Mouse (Mus musculus): ENCODE data around the gene Lca5l. TPM values are rescaled to one million over a fixed set of nuclear protein-coding genes. Genes with fewer than 3 reads are reported as not detected.

Lca5l gene
- polyA plus RNA-seq, 1 experiment from 2014 or later = 0.08 TPM

DNA sequence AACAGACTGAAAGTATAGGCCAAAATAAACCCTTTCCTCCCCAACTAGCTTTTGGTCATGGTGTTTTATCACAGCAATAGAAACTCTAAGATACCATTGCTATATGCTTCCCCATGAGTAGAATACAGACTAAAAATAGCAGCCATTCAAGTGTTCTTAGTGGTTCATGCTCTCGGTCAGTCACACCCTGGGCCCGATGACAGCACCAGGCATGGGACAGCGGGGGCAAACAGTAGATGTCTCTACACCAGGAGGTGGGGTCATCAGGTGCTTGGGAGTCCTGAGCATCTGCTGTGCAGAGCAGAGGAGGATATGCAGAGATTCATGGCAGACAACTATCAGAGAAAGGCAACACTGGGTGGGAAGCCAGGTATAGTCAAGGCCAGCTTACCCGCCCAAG, 21.0 kb upstream of the Lca5l start:
- no peaks in the 10 kb centered on the region for H3K27me3 ChIP-seq
- H3K9ac ChIP-seq = no peak overlapping the region
- H3K36me3 ChIP-seq (replicated peaks) = no peaks in the 10 kb centered on the region
- H3K4me1 ChIP-seq (replicated peaks) = no peaks in the 10 kb centered on the region
- H3K4me2 ChIP-seq = no peak overlapping the region
- H3K27ac ChIP-seq (replicated peaks) = no peak overlapping the region
- no peaks in the 10 kb centered on the region for H3K9me3 ChIP-seq (replicated peaks)
- H3K4me3 ChIP-seq (replicated peaks) = no peak overlapping the region
- WGBS (ENCODE audit: insufficient replicate concordance) = 76% methylated on average over 4 of the region's 4 CpGs
- no peak for ATAC-seq (ENCODE audit: insufficient read depth)

DNA sequence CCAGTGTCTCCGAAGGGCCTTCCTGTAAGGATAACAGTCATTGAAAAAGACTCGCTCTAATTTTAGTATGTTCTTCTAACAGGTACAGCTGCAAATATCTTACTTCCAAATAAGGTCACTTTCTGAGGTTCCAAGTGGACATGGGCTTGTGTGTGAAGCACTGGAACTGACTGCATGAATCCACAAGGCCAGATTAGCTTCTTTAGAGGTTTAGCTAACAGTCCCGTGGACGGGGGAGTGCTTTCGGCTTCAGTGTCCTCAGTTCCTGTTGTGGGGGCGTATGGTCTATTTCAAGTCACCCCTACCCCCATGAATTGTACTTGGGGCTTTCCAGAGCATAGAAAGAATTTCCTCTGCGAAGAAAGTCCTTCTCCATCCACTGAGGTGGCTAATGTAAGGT, 18.8 kb upstream of the Lca5l start:
- H3K36me3 ChIP-seq (replicated peaks) = no peaks in the 10 kb centered on the region
- no peak for ATAC-seq (ENCODE audit: insufficient read depth)
- no peaks in the 10 kb centered on the region for H3K9me3 ChIP-seq (replicated peaks)
- no peak overlapping the region for H3K27ac ChIP-seq (replicated peaks)
- no peak overlapping the region for H3K4me2 ChIP-seq
- no peak overlapping the region for H3K9ac ChIP-seq
- no peaks in the 10 kb centered on the region for H3K27me3 ChIP-seq
- 59% methylated on average over 7 of the region's 7 CpGs for WGBS (ENCODE audit: insufficient replicate concordance)
- H3K4me1 ChIP-seq (replicated peaks) = no peaks in the 10 kb centered on the region
- H3K4me3 ChIP-seq (replicated peaks) = no peak overlapping the region

DNA sequence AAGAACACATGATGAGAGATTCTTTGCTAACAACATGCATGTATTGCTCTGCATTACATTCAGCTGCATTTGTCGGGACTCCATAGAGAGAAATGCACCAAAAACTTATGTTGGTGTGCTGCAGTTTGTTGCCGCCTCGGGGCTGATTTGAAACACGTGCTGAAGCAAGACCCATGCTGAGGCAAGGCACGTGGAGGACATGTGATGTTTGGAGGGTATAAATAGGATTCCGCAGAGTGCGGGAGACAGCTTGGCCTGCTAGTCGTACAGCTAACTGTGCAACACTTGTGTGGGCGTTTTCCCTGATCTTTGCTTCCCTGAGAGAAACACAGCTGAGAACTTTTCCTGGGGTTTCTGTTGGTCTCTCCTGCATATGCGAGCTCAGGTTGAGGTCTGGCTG, 17.7 kb upstream of the Lca5l start:
- no peak for ATAC-seq (ENCODE audit: insufficient read depth)
- no peak overlapping the region for H3K27ac ChIP-seq (replicated peaks)
- no peaks in the 10 kb centered on the region for H3K4me1 ChIP-seq (replicated peaks)
- no peak overlapping the region for H3K4me2 ChIP-seq
- no peak overlapping the region for H3K9ac ChIP-seq
- no peaks in the 10 kb centered on the region for H3K36me3 ChIP-seq (replicated peaks)
- no peaks in the 10 kb centered on the region for H3K27me3 ChIP-seq
- 69% methylated on average over 10 of the region's 10 CpGs for WGBS (ENCODE audit: insufficient replicate concordance)
- H3K4me3 ChIP-seq (replicated peaks) = no peak overlapping the region
- H3K9me3 ChIP-seq (replicated peaks) = no peaks in the 10 kb centered on the region

DNA sequence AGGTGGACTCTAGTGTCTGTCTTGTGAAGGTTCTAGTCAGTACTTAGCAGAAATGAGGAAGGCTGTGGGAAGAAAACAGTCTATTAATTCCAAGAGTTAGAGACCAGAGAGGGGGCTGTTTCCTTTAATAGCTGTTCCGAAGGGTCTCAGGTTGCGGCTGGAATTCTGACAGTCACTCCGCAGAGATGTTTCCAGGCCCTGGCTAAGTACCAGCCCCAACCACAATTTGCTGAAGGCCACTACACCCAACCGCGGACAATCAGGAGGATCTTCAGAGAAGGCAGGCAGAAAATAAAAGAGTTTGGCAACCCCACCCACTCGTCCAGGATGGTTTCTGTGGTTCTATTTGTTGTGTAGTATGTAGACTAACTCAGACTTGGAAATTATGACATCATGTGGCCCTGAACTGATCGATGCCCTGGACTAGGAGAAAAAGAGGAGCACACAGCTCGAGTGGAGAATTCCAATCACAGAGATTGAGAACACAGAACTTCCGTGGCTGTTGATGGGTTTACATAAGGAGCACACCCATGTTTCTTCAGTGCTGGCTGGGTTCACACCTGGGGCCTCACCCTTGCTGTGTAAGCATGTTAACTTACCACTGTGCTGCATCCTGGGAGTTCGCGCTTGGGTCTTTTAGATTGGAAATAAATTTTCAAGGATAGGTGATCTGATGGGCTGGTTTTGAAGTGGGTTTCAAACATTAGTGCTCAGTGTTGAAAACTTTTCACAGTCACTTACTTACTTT, 9.6 kb upstream of the Lca5l start:
- no peak overlapping the region for H3K27ac ChIP-seq (replicated peaks)
- H3K9me3 ChIP-seq (replicated peaks) = no peaks in the 10 kb centered on the region
- no peak overlapping the region for H3K9ac ChIP-seq
- no peak for ATAC-seq (ENCODE audit: insufficient read depth)
- H3K36me3 ChIP-seq (replicated peaks) = no peaks in the 10 kb centered on the region
- WGBS (ENCODE audit: insufficient replicate concordance) = 56% methylated on average over 11 of the region's 11 CpGs
- H3K27me3 ChIP-seq = peaks cover 8% of the 10 kb centered on the region
- no peaks in the 10 kb centered on the region for H3K4me1 ChIP-seq (replicated peaks)
- no peak overlapping the region for H3K4me2 ChIP-seq
- H3K4me3 ChIP-seq (replicated peaks) = no peak overlapping the region

DNA sequence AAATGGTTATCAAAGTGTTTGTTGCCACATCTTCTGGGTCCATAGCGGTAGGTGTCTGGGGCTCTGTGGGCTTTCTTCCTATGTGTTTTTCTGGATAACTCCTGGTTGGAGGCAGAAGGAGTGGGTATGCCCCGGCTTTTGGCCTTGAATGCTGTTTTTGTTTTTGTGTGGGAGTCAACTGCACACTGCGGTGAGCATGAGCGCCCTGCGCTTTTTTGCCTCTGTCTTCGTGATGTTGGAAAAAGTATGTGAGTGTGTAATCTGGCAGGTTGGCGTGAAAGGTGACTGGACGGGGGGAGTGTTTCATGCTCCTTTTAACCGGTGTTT, 8.6 kb upstream of the Lca5l start:
- Histone ChIP-seq H3K4me3 (replicated peaks) (no peak overlapping the region), H3K36me3 (replicated peaks) (no peaks in the 10 kb centered on the region), H3K27ac (replicated peaks) (no peak overlapping the region), H3K9ac (no peak overlapping the region), H3K9me3 (replicated peaks) (no peaks in the 10 kb centered on the region), H3K27me3 (peaks cover 8% of the 10 kb centered on the region), H3K4me2 (peak overlapping the region; percentile 45), H3K4me1 (replicated peaks) (no peaks in the 10 kb centered on the region)
- no peak for ATAC-seq (ENCODE audit: insufficient read depth)
- 50% methylated on average over 9 of the region's 9 CpGs for WGBS (ENCODE audit: insufficient replicate concordance)

DNA sequence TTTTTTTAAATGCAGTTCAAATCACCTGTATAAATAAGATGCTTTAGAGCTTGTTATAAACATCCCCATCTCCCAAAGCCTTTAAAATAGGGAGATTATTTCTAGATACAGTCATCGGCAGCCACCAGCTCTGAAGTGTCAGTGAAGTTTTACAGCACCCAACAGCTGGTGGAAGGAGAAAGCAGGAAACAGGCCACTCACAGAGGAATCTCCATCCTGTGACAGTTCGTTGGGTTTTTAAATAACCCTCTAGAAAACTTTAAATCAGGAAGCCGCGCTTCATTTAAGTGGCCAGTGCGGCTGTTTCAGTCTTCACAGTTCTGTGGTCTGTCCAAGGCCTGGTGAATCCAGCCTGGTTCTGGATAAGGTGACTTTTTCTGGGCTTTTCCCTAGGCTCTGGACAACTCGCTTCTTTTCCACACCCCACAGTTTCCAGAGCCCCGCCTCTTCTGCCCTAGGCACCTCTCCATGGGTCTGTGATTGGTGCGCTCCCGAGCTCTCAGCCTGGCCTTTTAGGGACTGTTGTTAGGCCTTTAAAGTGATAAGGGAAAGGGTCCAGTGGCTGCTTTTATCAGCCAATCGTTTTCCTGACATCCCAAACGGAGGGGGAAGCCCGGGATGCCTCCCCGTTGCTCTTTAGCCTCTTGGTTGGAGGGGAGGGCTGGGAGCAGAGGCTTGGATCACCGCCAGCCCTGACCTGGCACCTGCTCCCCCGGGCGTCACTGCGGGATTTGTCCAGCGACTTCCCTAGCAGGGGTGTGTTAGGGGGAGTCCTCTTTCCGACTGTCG, 8.0 kb upstream of the Lca5l start, which contains the start of gene Sh3bgr:
Gene Sh3bgr, plus strand, starts transcription at position 538 of the 789 bp plus-strand sequence.
- ATAC-seq (ENCODE audit: insufficient read depth) = 0 out of 2 replicates have a peak, but pooled peaks have one; percentile 49
- Histone ChIP-seq H3K36me3 (replicated peaks) (no peaks in the 10 kb centered on the region), H3K4me2 (peak within 1 kb of the TSS; percentile 45), H3K27me3 (peaks cover 8% of the 10 kb centered on the region), H3K27ac (replicated peaks) (no peak within 1 kb of the TSS), H3K9me3 (replicated peaks) (no peaks in the 10 kb centered on the region), H3K4me1 (replicated peaks) (no peaks in the 10 kb centered on the region), H3K4me3 (replicated peaks) (no peak within 1 kb of the TSS), H3K9ac (no peak within 1 kb of the TSS)
- WGBS (ENCODE audit: insufficient replicate concordance) = 9% methylated on average over 20 of the region's 20 CpGs

DNA sequence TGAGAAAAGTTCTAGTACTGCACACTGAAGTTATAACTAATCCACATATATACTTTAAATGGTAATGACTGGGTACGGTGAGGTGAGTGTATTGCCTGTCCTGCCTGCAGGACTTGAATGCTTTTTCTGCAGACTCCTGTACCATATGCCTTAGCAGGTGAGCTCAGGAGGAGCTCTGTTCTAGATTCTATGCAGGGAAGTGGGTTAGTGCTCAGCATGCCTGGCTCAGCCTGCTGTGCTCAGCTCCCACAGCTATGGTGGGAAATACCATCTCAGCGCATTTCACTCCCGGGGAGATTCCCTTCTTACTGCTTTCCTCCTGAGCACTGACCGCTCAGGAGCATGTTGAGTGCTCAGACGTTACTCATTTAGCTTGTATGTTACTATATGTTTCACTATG, 4.5 kb downstream of the Lca5l start:
- ATAC-seq (ENCODE audit: insufficient read depth) = no peak
- 71% methylated on average over 5 of the region's 5 CpGs for WGBS (ENCODE audit: insufficient replicate concordance)
- Histone ChIP-seq H3K4me2 (no peak overlapping the region), H3K9me3 (replicated peaks) (no peaks in the 10 kb centered on the region), H3K4me1 (replicated peaks) (peaks cover 14% of the 10 kb centered on the region), H3K36me3 (replicated peaks) (no peaks in the 10 kb centered on the region), H3K27ac (replicated peaks) (no peak overlapping the region), H3K4me3 (replicated peaks) (no peak overlapping the region), H3K9ac (no peak overlapping the region), H3K27me3 (peaks cover 27% of the 10 kb centered on the region)

DNA sequence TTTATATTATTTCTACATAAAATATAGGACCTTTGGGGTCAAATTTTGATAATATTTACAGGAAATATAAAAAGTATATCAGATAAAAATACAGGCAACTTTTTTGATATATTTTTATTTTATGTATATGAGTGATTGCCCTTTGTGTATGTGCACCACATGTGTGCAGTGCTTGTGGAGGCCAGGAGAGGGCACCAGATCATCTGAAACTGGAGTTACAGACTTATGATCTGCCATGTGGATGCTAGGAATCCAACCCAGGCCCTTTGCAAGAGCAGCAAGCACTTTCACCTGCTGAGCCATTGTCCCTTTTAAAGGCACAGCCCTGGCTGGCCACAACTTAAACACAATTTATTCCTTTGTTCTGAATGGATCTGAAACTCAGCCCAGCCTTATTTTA, 12.9 kb downstream of the Lca5l start:
- Histone ChIP-seq H3K9me3 (replicated peaks) (no peaks in the 10 kb centered on the region), H3K4me3 (replicated peaks) (no peak overlapping the region), H3K36me3 (replicated peaks) (no peaks in the 10 kb centered on the region), H3K4me1 (replicated peaks) (no peaks in the 10 kb centered on the region), H3K27ac (replicated peaks) (no peak overlapping the region), H3K9ac (no peak overlapping the region), H3K4me2 (no peak overlapping the region), H3K27me3 (no peaks in the 10 kb centered on the region)
- no peak for ATAC-seq (ENCODE audit: insufficient read depth)

DNA sequence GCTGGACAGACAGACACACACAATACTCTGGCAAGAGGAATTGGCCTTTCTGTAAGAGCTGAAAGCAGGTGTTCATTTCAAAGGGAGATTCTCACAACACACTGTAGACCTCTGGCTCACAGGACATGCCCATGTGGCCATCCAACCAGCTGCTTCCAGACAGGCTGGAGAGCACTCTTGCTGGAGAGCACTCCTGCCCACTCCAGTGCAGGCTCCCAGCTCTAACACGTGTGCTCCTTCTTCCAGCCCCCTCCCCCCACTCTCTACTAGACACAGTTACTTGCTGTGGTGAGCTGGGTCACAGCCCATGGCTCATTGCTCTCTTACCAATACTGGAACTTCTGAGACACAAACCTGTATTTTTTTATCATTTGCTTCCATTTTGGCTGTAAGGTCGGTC, 16.7 kb downstream of the Lca5l start:
- 29% methylated on average over 2 of the region's 2 CpGs for WGBS (ENCODE audit: insufficient replicate concordance)
- no peaks in the 10 kb centered on the region for H3K4me1 ChIP-seq (replicated peaks)
- no peaks in the 10 kb centered on the region for H3K36me3 ChIP-seq (replicated peaks)
- no peaks in the 10 kb centered on the region for H3K27me3 ChIP-seq
- H3K9me3 ChIP-seq (replicated peaks) = no peaks in the 10 kb centered on the region
- H3K4me2 ChIP-seq = no peak overlapping the region
- no peak overlapping the region for H3K27ac ChIP-seq (replicated peaks)
- no peak for ATAC-seq (ENCODE audit: insufficient read depth)
- no peak overlapping the region for H3K9ac ChIP-seq
- no peak overlapping the region for H3K4me3 ChIP-seq (replicated peaks)

DNA sequence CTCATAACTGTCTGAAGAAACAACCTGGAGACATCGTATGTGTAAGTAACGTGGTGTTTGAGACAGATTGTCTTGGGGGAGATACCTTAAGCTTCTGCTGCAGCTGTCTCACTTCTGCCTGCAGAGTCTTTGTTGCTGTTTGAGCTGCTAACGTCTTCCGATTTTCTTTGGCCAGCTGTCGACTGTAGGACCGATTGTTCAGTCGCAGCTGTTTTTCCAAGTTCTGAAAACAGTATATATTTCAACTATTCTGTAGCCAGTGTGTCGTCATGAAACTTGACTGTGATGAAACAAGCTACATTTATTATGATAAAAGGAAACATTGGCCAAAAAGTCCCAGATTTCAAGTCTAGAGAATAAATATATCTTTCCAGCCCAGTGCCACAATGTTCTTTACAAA, 18.4 kb downstream of the Lca5l start:
- WGBS (ENCODE audit: insufficient replicate concordance) = 69% methylated on average over 8 of the region's 8 CpGs
- H3K9me3 ChIP-seq (replicated peaks) = no peaks in the 10 kb centered on the region

DNA sequence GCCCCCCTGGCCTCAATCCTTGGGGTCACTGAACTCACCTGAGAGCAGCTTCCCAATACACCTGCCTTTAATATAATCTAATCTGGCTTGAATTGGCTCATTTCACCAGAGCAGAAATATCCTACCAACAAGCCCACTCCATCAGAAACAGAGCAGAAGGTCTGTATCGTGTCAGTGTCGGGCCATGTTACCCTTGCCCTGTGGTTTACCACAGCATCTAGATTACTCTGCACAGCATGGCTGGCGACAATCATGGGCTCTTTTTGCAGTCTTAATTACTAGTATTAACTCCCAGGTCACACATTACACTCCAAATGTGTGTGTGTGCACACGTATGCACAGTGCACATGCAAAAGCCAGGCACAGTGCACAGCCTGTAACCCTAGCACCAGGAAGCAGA, 23.2 kb downstream of the Lca5l start:
- H3K27ac ChIP-seq (replicated peaks) = no peak overlapping the region
- no peaks in the 10 kb centered on the region for H3K27me3 ChIP-seq
- H3K9me3 ChIP-seq (replicated peaks) = no peaks in the 10 kb centered on the region
- H3K36me3 ChIP-seq (replicated peaks) = no peaks in the 10 kb centered on the region
- ATAC-seq (ENCODE audit: insufficient read depth) = no peak
- H3K4me3 ChIP-seq (replicated peaks) = no peak overlapping the region
- H3K4me1 ChIP-seq (replicated peaks) = no peaks in the 10 kb centered on the region
- no peak overlapping the region for H3K4me2 ChIP-seq
- H3K9ac ChIP-seq = no peak overlapping the region
- WGBS (ENCODE audit: insufficient replicate concordance) = 30% methylated on average over 4 of the region's 4 CpGs

More for the DNA sequence above, 18.4 kb downstream of the Lca5l start:
- no peak overlapping the region for H3K9ac ChIP-seq
- H3K4me3 ChIP-seq (replicated peaks) = no peak overlapping the region
- H3K4me2 ChIP-seq = no peak overlapping the region
- H3K27ac ChIP-seq (replicated peaks) = no peak overlapping the region
- no peaks in the 10 kb centered on the region for H3K27me3 ChIP-seq
- H3K36me3 ChIP-seq (replicated peaks) = no peaks in the 10 kb centered on the region
- ATAC-seq (ENCODE audit: insufficient read depth) = no peak
- no peaks in the 10 kb centered on the region for H3K4me1 ChIP-seq (replicated peaks)

Measured in liver, embryonic 15.5 days (tissue).